Mouse (Mus musculus) CH12.LX (cell line): ENCODE measurements around the gene Trim12c. TPM values are rescaled to one million over a fixed set of nuclear protein-coding genes. Genes with fewer than 3 reads are reported as not detected.
"Not testable (repeated sequence)": the region's sequence is repeated elsewhere in the genome, so short reads cannot be mapped to it uniquely, and the experiment has no call there.

Experiments
- DNase-seq: peaks from one replicate; pipeline ENCODE4 v3.0.0-alpha.2; 2013; ENCODE audit errors: extremely low read depth
- H3K27ac ChIP-seq: 2 replicates; pipeline ENCODE4 v1.5.1; 2012; ENCODE audit warnings: low read depth, mild to moderate bottlenecking, control low read depth, moderate library complexity; ENCODE audit not compliant: insufficient read depth
- H3K27me3 ChIP-seq: replicated peaks from 2 replicates; pipeline ENCODE3; 2012; ENCODE audit warnings: inconsistent platforms
- H3K36me3 ChIP-seq, 2 experiments: replicated peaks in 1 of 2; 2 replicates each; pipeline versions ENCODE3 to v1.6.1; 2012; ENCODE audit warnings: inconsistent platforms in 1 of 2, low read length in 1 of 2, mild to moderate bottlenecking in 1 of 2, mixed read lengths in 1 of 2, moderate library complexity in 1 of 2; ENCODE audit not compliant: control insufficient read depth in 1 of 2, insufficient read depth in 1 of 2
- H3K4me1 ChIP-seq, 2 experiments: 2 replicates each; pipeline ENCODE4 v1.6.1; 2012; ENCODE audit warnings: inconsistent platforms in 1 of 2, moderate library complexity in 1 of 2; ENCODE audit not compliant: insufficient read depth in 2 of 2, control insufficient read depth in 1 of 2
- H3K4me2 ChIP-seq: 2 replicates; pipeline ENCODE4 v1.6.1; 2012; ENCODE audit warnings: low read depth, mild to moderate bottlenecking, control low read depth; ENCODE audit not compliant: poor library complexity, insufficient read depth, severe bottlenecking
- H3K4me3 ChIP-seq, 3 experiments: fragments of 150-350 bp in 1 of 3; sonication (generic) in 1 of 3; replicated peaks in 1 of 3; 2 replicates each; pipeline versions ENCODE3 to v1.5.1; 2011 to 2012; ENCODE audit warnings: low read depth in 2 of 3, low read length in 2 of 3, mild to moderate bottlenecking in 2 of 3, moderate library complexity in 2 of 3, control low read depth in 1 of 3, improper control_type of control experiment in 1 of 3, inconsistent platforms in 1 of 3, mixed read lengths in 1 of 3; ENCODE audit not compliant: poor library complexity in 1 of 3
- H3K79me2 ChIP-seq: replicated peaks from 2 replicates; pipeline ENCODE4 v1.6.1; 2012; ENCODE audit warnings: mild to moderate bottlenecking, moderate library complexity; ENCODE audit not compliant: control insufficient read depth, poor library complexity, insufficient read depth, severe bottlenecking; ENCODE audit errors: extremely low read depth
- H3K9ac ChIP-seq: 2 replicates; pipeline ENCODE4 v1.6.1; 2012; ENCODE audit warnings: low read depth, mild to moderate bottlenecking, control low read depth, moderate library complexity; ENCODE audit not compliant: insufficient read depth
- H3K9me3 ChIP-seq: replicated peaks from 2 replicates; pipeline ENCODE3; 2012; ENCODE audit warnings: low read length, inconsistent platforms, mixed read lengths
- BHLHE40 ChIP-seq: IDR thresholded peaks from 2 replicates; pipeline ENCODE4 v1.6.1; 2011; ENCODE audit warnings: mild to moderate bottlenecking, low read depth, low read length, improper control_type of control experiment
- ELF1 ChIP-seq: IDR thresholded peaks from 2 replicates; pipeline ENCODE4 v1.6.1; 2014; ENCODE audit warnings: low read depth, mild to moderate bottlenecking, inconsistent platforms, low read length, improper control_type of control experiment
- ETS1 ChIP-seq: conservative IDR thresholded peaks from 2 replicates; pipeline ENCODE4 v1.6.1; 2012; ENCODE audit warnings: low read depth, mild to moderate bottlenecking, inconsistent platforms, low read length, improper control_type of control experiment, moderate library complexity
- GABPA ChIP-seq: IDR thresholded peaks from 2 replicates; pipeline ENCODE4 v1.6.1; 2012; ENCODE audit warnings: low read depth, low read length, improper control_type of control experiment, inconsistent platforms; ENCODE audit not compliant: insufficient replicate concordance
- HCFC1 ChIP-seq: IDR thresholded peaks from 2 replicates; pipeline ENCODE4 v1.6.1; 2012; ENCODE audit warnings: low read depth, mild to moderate bottlenecking, inconsistent platforms, low read length, improper control_type of control experiment
- KAT2A ChIP-seq: IDR thresholded peaks from 2 replicates; pipeline ENCODE4 v1.6.1; 2012; ENCODE audit warnings: low read length, improper control_type of control experiment, inconsistent platforms; ENCODE audit not compliant: insufficient replicate concordance
- MAX ChIP-seq: IDR thresholded peaks from 2 replicates; pipeline ENCODE4 v1.6.1; 2011; ENCODE audit warnings: low read length, improper control_type of control experiment
- MYC ChIP-seq: IDR thresholded peaks from 2 replicates; pipeline ENCODE4 v1.6.1; 2011; ENCODE audit warnings: low read depth, mild to moderate bottlenecking, improper control_type of control experiment, low read length
- PAX5 ChIP-seq: IDR thresholded peaks from 2 replicates; pipeline ENCODE4 v1.6.1; 2012; ENCODE audit warnings: low read length, inconsistent platforms, mixed read lengths
- POLR2A ChIP-seq: IDR thresholded peaks from 2 replicates; pipeline ENCODE4 v1.6.1; 2011; ENCODE audit warnings: low read depth, mild to moderate bottlenecking, improper control_type of control experiment, low read length
- RAD21 ChIP-seq: IDR thresholded peaks from 2 replicates; pipeline ENCODE4 v1.6.1; 2011; ENCODE audit warnings: low read depth, mild to moderate bottlenecking, low read length, improper control_type of control experiment, moderate library complexity
- TBP ChIP-seq: conservative IDR thresholded peaks from 2 replicates; pipeline ENCODE4 v1.6.1; 2011; ENCODE audit warnings: low read depth, low read length, improper control_type of control experiment
- ZC3H11A ChIP-seq: IDR thresholded peaks from 2 replicates; pipeline ENCODE4 v1.6.1; 2012; ENCODE audit warnings: low read depth, mild to moderate bottlenecking, inconsistent platforms, low read length, improper control_type of control experiment
- ZKSCAN1 ChIP-seq: IDR thresholded peaks from 2 replicates; pipeline ENCODE4 v1.6.1; 2012; ENCODE audit warnings: low read depth, inconsistent platforms, low read length, improper control_type of control experiment, borderline replicate concordance
- ZNF384 ChIP-seq: IDR thresholded peaks from 2 replicates; pipeline ENCODE4 v1.6.1; 2012; ENCODE audit warnings: low read depth, low read length, improper control_type of control experiment, inconsistent platforms
- dilution Hi-C: fragments of 300-500 bp; cut with MboI; formaldehyde crosslinking; loops from 2 replicates; pipeline ENCODE4 v1.14.3; 2020; ENCODE audit warnings: low sequenced_read_pairs; ENCODE audit not compliant: extremely low pct_unique_long_range_greater_than_20kb, extremely low pct_ligation_motif_present
- in situ Hi-C: fragments of 300-500 bp; cut with MboI; formaldehyde crosslinking; loops from 3 replicates; pipeline ENCODE4 v1.14.3; 2019; ENCODE audit warnings: low sequenced_read_pairs, low pct_ligation_motif_present, low pct_unique_long_range_greater_than_20kb, mixed read lengths
- polyA plus RNA-seq: library from polyadenylated mRNA; unstranded; fragments of >175 nt; gene quantifications from 2 replicates; pipeline ENCODE4 v1.2.1, GENCODE M21; 2012; ENCODE audit warnings: low read depth; ENCODE audit not compliant: insufficient read length
- total RNA-seq, 2 experiments: library from RNA; depleted of rRNA; stranded (reverse); fragments of 300-350 nt in 1 of 2; fragments of >200 nt in 1 of 2; gene quantifications; 2 replicates each; pipeline ENCODE4 v1.2.3; 2012 to 2014

Gene Trim12c
- total and polyA plus RNA-seq, 3 experiments: 9.9 to 17.7 (median 16.7) TPM

DNA sequence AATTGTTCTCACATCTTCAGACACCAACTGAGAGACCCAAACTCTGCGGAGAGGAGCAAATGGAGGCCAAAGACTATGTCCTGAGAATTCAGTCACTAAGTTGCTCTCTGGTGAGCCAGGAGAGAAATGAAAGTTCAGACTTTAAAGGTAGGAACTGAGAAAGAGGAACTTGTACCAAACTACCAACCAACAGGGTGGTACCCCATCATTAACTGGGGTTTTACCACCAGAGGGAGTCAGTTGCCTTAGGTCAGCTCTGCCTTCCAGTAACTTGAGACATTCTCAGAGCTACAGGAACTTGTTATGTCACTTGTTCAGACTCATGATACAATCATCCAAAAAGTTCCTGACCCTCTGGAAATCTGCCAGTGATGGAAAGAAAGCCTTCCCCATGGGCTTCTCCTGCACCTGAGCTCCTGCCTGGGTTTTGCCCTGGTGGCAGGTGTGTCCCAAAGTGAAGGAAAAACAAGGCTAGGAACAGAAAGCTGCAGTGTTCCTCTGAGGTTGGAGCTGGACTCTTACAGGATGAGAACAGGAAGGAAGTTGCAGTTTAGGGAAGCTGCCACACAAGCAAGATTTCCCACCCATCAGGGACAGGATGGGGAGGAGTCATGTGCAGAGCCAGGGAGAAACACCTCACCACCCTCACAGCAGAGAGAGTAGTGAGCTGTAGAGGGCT is 16.7 kb upstream of the Trim12c start, which contains the start of gene Trim30b (continued):
- peak; percentile 45 for TF ChIP-seq ETS1
- TF ChIP-seq MYC: peak; percentile 27; the same call in 1 of the 2 replicates
- TF ChIP-seq HCFC1: peak; percentile 59; the same call in 1 of the 2 replicates
- TF ChIP-seq BHLHE40: peak; percentile 27; the same call in 1 of the 2 replicates

DNA sequence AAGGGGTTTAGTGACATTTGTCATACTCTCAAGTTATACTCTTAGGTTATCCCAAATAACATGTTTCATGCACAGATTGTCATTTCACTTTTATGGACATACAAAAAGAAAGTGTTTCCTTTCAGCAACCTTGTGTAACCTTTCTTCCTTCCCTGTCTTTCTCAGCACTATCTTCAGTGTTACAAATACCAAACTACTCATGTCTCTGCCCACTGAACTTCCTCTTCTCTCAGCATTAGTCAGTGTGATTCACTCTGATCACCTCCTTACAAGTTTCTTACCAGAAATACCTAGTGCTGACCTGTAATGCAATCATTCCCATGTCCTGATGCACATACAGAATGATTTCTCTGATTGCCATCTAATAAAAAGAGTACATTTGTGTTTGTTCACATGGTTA is 13.2 kb upstream of the Trim12c start:
- H3K27me3 ChIP-seq: no peaks in the 10 kb centered on the region
- in situ Hi-C loops (loop anchor here (25.0 kb wide), 1 partner anchor 221 kb away; the partner anchor contains the start of genes Olfr653 and Olfr654), dilution Hi-C loops (no loop called here)
- TF ChIP-seq TBP: no peak
- no peak for TF ChIP-seq RAD21
- no peak for TF ChIP-seq GABPA
- no peak for TF ChIP-seq POLR2A
- no peak for TF ChIP-seq ELF1
- no peak for TF ChIP-seq MAX
- TF ChIP-seq HCFC1: no peak
- no peak for DNase-seq
- H3K79me2 ChIP-seq: no peaks in the 10 kb centered on the region
- H3K36me3 ChIP-seq: peaks cover 0 to 15% of the 10 kb centered on the region in 2 experiments
- no peaks in the 10 kb centered on the region for H3K9me3 ChIP-seq
- no peak overlapping the region for H3K9ac ChIP-seq
- H3K27ac ChIP-seq: no peak overlapping the region
- no peak overlapping the region for H3K4me2 ChIP-seq
- H3K4me3 ChIP-seq: no peak overlapping the region
- peaks cover 3 to 19% of the 10 kb centered on the region in 2 experiments for H3K4me1 ChIP-seq

GRCm38 (mm10) chr7:104353600-104353967 is 422 bp upstream of the Trim12c start:
- peak overlapping the region; percentile 16 to 27 (median 17) for H3K4me3 ChIP-seq
- dilution Hi-C loops (no loop called here), in situ Hi-C loops (loop anchor here (25.0 kb wide), 1 partner anchor 234 kb away; the partner anchor contains the start of genes Olfr653 and Olfr654)

GRCm38 (mm10) chr7:104348043-104348442 is 5.1 kb downstream of the Trim12c start:
- H3K79me2 ChIP-seq: 0 out of 2 replicates have a peak, but pooled peaks cover 10% of the 10 kb centered on the region
- DNase-seq, in situ Hi-C loops, dilution Hi-C loops, H3K9ac ChIP-seq, H3K27me3 ChIP-seq, H3K4me2 ChIP-seq, H3K4me3 ChIP-seq, H3K27ac ChIP-seq, H3K9me3 ChIP-seq: not testable (repeated sequence)
- H3K4me1 ChIP-seq: peaks cover 0 to 10% of the 10 kb centered on the region in 2 experiments; a peak in 1 of 4 replicates
- peaks cover 19 to 22% of the 10 kb centered on the region in 2 experiments for H3K36me3 ChIP-seq

More at GRCm38 (mm10) chr7:104353600-104353967, 422 bp upstream of the Trim12c start:
- TF ChIP-seq KAT2A: no peak
- no peak for TF ChIP-seq ZKSCAN1
- no peak for TF ChIP-seq ZNF384
- TF ChIP-seq PAX5: no peak
- TF ChIP-seq ZC3H11A: no peak
- H3K27me3 ChIP-seq: no peaks in the 10 kb centered on the region
- peak overlapping the region; percentile 59 for H3K9ac ChIP-seq
- no peak for DNase-seq
- H3K27ac ChIP-seq: peak overlapping the region; percentile 60
- no peaks in the 10 kb centered on the region for H3K36me3 ChIP-seq
- peaks cover 6 to 15% of the 10 kb centered on the region in 2 experiments; a peak in 3 of 4 replicates for H3K4me1 ChIP-seq
- H3K4me2 ChIP-seq: peak overlapping the region; percentile 84
- H3K9me3 ChIP-seq: no peaks in the 10 kb centered on the region
- 0 out of 2 replicates have a peak, but pooled peaks cover 10% of the 10 kb centered on the region for H3K79me2 ChIP-seq

DNA sequence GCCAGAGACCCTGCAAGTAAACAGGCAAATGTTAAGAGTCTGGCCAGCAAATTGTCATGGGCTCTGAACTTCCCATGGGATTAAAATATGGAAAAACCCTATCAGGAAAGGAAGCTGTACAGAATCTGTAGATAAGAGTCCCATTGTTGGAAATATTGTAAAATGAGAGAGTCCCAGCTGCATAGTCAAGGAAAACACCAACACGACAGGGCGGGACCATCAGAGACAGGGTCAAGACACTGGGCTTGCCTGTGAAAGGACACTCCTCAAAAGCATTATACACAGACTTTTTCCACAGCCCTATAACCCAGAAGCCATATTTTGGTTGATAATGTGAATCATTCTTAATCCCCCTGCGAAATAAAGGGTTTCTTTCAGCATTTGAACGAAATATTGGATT is 12.4 kb downstream of the Trim12c start:
- H3K79me2 ChIP-seq, H3K4me1 ChIP-seq, H3K27ac ChIP-seq, DNase-seq, dilution Hi-C loops, H3K9ac ChIP-seq, H3K9me3 ChIP-seq, H3K4me3 ChIP-seq, H3K27me3 ChIP-seq, H3K4me2 ChIP-seq, in situ Hi-C loops: not testable (repeated sequence)
- peaks cover 9 to 17% of the 10 kb centered on the region in 2 experiments for H3K36me3 ChIP-seq
